Comparison of ENCODE assay signal across 1 mouse cellular context in the genomic region with DNA sequence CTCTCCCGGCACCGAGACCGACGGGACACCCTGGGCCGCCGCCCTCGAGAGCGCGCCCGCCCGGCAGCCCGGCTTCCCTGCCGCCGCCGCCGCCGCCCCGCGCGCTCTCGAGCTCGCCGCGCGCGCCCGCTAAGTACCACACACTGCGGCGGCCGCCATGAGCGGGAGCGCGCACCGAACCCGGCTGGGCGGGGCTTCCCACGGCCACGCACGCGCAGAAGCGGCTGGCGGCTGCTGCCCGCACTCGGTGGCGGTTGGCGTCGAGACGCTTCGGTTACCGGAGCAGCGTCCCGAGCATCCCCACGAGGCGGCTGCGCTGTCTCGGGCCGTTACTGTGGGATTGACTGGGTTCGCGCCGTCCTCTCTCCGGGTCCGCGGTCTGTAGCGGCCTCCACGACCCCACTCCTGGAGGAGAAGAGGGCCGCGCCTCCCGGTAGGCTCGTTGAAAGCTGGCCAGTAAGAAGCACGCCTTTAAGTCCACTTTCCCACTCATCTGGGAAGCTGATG.
TF ChIP-seq lines count a peak whose summit lies in the region.

No protein-coding gene starts in this region.

TF ChIP-seq in MEL, 35 proteins besides CTCF, POLR2A, EP300 and RAD21 (continued from another document):
- TF ChIP-seq HCFC1 (IDR thresholded peaks at IDR 0.05; ENCODE audit: low read depth, low read length) (0 out of 2 replicates have a peak, but pooled peaks have one; percentile 45), MAZ (IDR thresholded peaks at IDR 0.05; ENCODE audit: low read depth, low read length) (no peak), ZMIZ1 (IDR thresholded peaks at IDR 0.05; ENCODE audit: low read depth, low read length) (no peak), RCOR1 (IDR thresholded peaks at IDR 0.05; ENCODE audit: low read depth, low read length) (no peak), TBP (IDR thresholded peaks at IDR 0.05; ENCODE audit: low read depth, low read length) (no peak), MYB (IDR thresholded peaks at IDR 0.05; ENCODE audit: low read depth, low read length) (peak; percentile 67), MAFK (IDR thresholded peaks at IDR 0.05; ENCODE audit: borderline replicate concordance, low read depth, low read length) (no peak), NELFE (IDR thresholded peaks at IDR 0.05; ENCODE audit: low read depth, low read length) (peak; percentile 86), MEF2A (IDR thresholded peaks at IDR 0.05; ENCODE audit: extremely low read depth, insufficient replicate concordance, low read depth, low read length, poor library complexity, severe bottlenecking) (no peak), ELF1 (IDR thresholded peaks at IDR 0.05; ENCODE audit: low read depth, low read length) (no peak)
